Mouse (Mus musculus) frontal cortex, adult 2 months (tissue): ENCODE measurements around the gene Plekhg6. TPM values are rescaled to one million over a fixed set of nuclear protein-coding genes. Genes with fewer than 3 reads are reported as not detected.

Source experiments
- DNase-seq, 2 experiments: peaks; one replicate each; pipeline ENCODE4 v3.0.0; 2022; ENCODE audit warnings: low spot score in 1 of 2; ENCODE audit errors: extremely low spot score in 1 of 2
- polyA plus RNA-seq: library from polyadenylated mRNA; depleted of rRNA; stranded (reverse); fragments of >200 nt; gene quantifications from 2 replicates; pipeline ENCODE4 v1.2.3, GENCODE M21; 2012; rRNA removed

Gene Plekhg6
- polyA plus RNA-seq, 1 experiment: 0.04 TPM

DNA sequence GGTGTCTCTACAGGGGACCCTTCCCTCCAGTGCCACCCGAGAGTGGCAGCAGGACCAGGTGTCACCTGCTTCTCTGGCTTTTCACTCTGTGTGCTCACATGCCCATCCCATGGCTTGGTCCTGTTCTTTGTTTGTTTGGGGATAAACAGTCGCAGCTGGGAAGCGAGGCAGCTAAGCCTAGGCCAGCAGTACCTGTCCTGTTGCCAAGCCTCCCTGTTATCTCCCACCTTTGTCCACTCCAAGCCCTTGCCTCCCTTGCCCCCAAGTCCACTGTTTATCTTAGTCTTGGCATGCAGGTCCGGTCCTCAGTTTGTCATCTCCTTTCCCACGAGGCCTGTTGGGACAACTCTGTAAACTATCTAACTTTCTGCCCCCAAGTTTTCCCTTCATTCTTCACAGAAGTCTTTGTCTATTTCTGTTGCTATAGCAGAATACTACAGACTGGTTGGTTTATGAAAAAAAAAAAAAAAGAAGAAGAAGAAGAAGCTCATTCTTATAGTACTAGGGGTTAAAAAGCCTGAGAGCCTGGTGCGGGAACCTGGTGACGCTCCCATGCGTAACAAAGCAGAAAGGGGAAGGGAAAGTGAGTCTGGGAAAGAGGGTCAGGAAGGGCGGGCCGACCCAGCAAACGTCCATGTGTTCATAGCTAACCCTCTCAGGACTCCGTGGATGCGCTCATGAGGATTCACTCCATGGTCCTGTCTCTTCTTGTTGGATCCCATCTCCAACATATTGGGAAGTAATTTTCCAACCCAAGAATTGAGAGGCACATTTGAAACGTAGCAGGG is 47.3 kb downstream of the Plekhg6 start:
- no peak for DNase-seq

- peak; percentile 43 to 68 for DNase-seq
Observed at GRCm38 (mm10) chr6:125330626-125331326, 49.8 kb downstream of the Plekhg6 start.

- no peak for DNase-seq
Observed at GRCm38 (mm10) chr6:125328243-125328642, 52.4 kb downstream of the Plekhg6 start.

- DNase-seq: no peak
Observed at GRCm38 (mm10) chr6:125325337-125325736, 55.3 kb downstream of the Plekhg6 start.

GRCm38 (mm10) chr6:125323547-125323946 is 57.0 kb downstream of the Plekhg6 start:
- no peak for DNase-seq

DNA sequence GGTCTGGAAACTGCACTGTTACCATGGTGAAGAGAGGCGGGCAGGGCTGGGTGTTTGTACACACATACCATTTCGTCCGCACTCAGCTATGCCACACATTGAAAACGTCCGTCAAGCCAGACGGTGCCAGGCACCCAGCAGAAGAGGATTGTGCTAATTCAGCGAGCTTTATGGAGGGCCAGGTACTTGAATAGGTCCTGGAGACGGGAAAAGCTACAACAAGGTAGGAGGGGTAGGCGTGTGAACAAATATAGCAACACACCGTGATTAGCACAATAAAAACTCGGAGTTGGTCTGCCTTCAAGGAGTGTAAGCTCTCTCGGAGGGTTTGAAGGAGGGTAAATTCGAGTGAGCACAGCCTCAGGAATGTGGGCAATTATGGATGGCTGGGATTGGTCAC is 57.8 kb downstream of the Plekhg6 start:
- no peak for DNase-seq

DNA sequence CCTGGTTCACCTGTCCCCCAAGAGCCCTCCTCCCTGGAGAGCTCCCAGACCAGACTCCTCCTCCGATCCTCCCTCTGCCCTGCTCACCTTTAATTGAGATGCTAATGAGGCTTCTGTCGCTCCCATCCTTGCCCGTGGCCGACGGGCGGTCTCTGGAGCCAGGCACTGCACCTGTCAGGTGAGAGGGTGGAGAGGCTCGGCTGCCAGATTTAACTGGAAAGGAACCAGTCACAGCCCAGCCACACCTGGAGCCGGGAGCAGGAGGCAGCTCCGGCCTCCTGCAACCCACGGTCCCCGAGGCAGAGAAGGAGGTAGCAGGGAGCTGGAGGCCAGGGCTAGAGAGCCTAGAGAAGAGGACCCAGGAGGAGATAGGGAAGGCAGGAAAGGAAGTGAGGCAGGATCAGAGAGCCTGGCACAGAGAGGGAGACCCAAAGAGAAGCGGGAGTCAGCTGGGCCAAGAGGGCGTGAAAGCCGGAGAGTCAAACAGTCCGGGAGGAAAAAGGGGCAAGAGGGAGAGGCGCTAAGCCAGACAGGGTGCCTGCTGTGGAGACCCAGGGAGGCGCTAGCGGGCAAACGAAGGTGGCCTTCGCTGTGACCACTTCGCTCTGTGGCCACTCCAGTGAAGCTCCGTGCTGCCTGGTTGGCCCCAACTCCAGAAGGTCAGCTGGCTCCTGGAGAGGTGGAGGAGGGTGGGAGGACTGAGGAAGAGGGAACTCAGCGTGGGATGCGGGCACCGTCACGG is 59.3 kb downstream of the Plekhg6 start:
- no peak for DNase-seq

- no peak for DNase-seq
Observed at GRCm38 (mm10) chr6:125320323-125320722, 60.3 kb downstream of the Plekhg6 start, which contains the start of gene Scnn1a. Scnn1a (plus strand) TSS chr6:125320659.

- no peak for DNase-seq
Observed at GRCm38 (mm10) chr6:125319919-125320296, 60.7 kb downstream of the Plekhg6 start.

DNA sequence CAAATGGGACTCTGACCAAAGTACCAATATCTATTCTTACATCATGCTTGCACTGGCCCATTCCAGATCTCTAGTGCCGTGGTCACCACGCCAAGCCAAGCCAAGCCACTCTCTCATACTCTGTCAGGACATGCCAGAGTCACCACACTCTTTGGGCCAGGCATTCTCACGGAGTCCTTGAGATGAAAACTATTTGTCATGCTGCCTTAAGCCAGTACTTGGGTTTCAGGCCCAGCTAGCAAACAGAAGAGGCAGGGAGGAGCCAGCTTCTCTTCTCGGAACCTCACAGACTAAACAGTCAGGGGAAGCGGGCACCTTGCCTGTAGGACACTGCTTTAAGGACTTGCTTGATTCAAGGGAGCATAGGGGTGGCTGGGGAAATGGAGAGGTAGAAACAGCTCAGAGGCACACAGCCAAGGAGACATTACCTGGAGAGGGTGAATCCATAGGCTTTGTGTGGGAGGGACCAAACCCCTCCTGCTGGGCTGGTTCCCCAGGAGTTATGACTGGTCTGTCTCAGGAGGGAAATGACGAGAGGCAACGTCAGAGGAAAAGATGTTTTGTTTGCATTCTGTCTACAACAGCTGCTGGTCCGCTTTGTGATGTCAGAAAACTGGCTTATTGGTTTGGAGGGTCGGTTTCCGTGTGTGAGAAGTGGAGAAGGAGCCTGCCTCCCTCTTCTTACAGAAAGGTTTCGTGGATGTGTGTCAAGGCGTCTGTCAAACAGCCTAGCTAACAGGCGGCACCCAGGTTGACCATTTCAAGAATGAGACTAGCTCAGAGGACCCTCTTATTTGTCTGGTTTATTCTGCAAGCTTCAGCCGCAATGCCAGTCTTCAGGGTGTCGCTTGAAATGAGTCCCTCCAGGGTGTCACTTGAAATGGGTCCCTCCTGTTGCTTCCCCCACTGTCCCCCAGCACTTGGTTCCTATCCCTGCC is 61.3 kb downstream of the Plekhg6 start:
- DNase-seq: no peak

DNA sequence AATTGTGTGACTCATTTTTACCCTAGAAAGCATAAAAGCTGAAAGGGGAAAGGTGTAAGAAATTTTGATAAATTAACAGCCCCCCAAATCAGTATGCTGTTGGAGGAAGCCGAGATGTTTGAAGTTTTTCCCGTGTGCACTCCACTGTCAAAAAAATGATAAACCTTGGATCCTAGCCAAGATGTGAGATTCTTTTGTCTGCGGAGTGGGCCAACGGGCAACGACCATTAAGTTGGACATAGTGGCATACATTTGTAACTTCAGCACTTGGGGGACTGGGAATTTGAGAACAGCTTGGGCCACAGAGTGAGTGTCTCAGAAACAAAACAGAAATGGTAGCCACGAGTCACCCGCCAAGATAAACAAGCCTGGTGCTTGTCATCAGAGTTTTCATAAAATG is 63.5 kb downstream of the Plekhg6 start:
- no peak for DNase-seq

- DNase-seq: no peak
Observed at GRCm38 (mm10) chr6:125314746-125315145, 65.8 kb downstream of the Plekhg6 start.

DNA sequence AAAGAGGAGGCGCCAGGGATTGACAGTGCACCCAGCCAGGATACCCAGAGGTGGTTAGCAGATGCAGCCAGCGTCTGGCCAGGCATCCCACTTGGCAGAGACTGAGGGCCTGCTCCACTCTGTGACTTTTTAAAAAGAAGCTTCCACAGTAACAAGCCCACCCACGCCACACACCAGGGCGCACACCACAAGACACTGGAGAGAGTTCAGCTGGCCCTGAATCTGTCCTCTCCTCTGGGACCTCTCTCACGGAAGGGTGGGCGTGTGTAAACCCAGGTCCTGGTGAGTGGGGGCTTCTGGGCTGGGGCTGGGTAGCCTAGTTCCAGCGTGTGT is 66.4 kb downstream of the Plekhg6 start:
- no peak for DNase-seq

DNA sequence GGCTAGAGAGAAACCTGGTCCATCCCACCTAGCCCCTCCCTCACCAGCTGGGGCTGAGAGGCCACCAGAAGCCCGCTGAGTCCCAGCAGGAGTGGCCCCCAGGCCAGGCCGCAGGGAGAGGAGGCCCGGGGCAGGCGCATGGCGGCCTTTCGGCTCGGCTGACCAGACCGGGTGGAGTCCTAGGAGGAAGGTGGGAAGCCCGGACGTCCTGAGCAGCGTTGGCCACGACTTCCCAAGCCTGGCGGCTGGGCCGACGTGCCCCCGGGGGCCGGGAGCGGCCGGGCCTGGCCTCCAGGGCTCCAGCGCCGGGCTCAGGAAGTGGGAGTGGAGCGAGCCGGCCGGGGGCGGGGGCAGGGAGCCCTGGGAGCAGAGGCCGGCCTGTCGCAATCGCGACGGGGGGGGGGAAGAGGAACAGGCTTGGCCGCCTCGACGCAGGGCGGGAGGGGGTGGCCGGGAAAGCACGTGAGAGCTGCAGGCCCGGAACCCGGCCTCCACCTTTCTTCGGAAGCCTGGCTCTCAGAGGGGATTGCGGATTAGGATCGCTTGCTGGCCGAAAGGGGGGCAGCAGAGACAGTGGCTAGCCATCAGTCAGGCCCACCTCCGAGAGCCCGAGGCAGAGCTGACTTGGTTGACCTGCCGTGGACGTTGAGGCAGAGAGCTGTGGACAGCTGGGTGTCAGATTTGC is 66.9 kb downstream of the Plekhg6 start, which contains the start of gene Ltbr:
Gene Ltbr, minus strand, starts transcription at position 340 of the 685 bp plus-strand sequence.
- peak in 1 of 2 experiments; percentile 20 for DNase-seq

Other genes with a start within 250 kb of the Plekhg6 start
- 22.0 and 22.3 TPM in 2 replicates for gene Nop2, start 248.9 kb downstream of the Plekhg6 start, polyA plus RNA-seq
- gene Iffo1, start 235.6 kb downstream of the Plekhg6 start, polyA plus RNA-seq: 86.9 and 94.3 TPM in 2 replicates
- 4,623 and 6,295 TPM in 2 replicates for gene Gapdh, start 214.3 kb downstream of the Plekhg6 start, polyA plus RNA-seq
- 51.7 and 53.6 TPM in 2 replicates for gene Ncapd2, start 189.1 kb downstream of the Plekhg6 start, polyA plus RNA-seq
- gene Mrpl51, start 189.0 kb downstream of the Plekhg6 start, polyA plus RNA-seq: 46.7 and 48.7 TPM in 2 replicates
- gene Vamp1, start 165.2 kb downstream of the Plekhg6 start, polyA plus RNA-seq: 81.5 and 103 TPM in 2 replicates
- 6.4 and 7.1 TPM in 2 replicates for gene Tapbpl, start 148.9 kb downstream of the Plekhg6 start, polyA plus RNA-seq
- gene Cd27, start 143.8 kb downstream of the Plekhg6 start, polyA plus RNA-seq: 0.14 TPM in 1 of 2 replicates, not detected in the other
- gene Tuba3a, start 94.8 kb downstream of the Plekhg6 start, polyA plus RNA-seq: not detected in 2 replicates
- gene Ltbr, start 66.9 kb downstream of the Plekhg6 start, polyA plus RNA-seq: 13.2 and 14.2 TPM in 2 replicates
- 1.6 and 1.7 TPM in 2 replicates for gene Scnn1a, start 60.1 kb downstream of the Plekhg6 start, polyA plus RNA-seq
- 16.4 and 18.7 TPM in 2 replicates for gene Tnfrsf1a, start 31.4 kb downstream of the Plekhg6 start, polyA plus RNA-seq
- 97.2 and 100 TPM in 2 replicates for gene Cd9, start 114.0 kb upstream of the Plekhg6 start, polyA plus RNA-seq
- gene Vwf, start 166.0 kb upstream of the Plekhg6 start, polyA plus RNA-seq: 20.2 and 21.5 TPM in 2 replicates